Mouse (Mus musculus): ENCODE data around the gene Slco2b1.

DNA sequence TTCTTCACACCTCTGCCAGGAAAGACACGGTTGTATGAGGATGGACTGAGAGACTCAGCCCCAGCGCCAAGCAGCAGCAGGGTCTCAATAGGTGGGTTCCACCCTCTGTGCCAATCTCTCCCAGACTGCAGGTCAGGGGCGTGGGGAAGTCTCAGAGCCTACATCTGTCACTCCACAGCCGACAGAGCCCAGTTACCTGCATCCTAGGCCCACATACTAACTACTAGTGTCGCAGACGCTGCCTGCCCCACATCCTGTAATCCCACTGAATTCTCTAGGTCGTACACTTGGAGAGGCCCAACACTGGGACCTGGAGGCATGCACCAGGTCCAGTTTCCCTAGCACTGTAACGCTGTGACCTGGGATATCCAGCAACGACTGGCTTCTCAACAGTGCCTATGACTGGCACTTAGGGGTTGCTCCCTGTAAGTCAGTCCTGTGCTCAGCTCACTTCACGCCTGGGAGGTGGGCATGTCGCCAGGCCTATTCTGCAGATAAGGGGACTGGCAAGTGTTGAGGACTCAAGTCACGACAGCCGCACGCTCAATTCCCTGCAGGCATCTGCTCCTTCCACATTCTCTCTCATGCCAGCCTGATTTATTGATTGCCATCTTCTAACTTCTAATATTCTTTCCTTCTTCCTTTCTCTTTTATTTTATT is 49.4 kb downstream of the Slco2b1 start:
- TF ChIP-seq CTCF (IDR thresholded peaks at IDR 0.05; ENCODE audit: extremely low read depth, insufficient read depth, low read length) (no peak), POLR2A (IDR thresholded peaks at IDR 0.05; ENCODE audit: extremely low read depth, insufficient read depth, low read length) (no peak)

All from cortical plate, adult 2 months (tissue).